Mouse (Mus musculus): Measurements from ENCODE around the gene Set. TPM values are rescaled to one million over a fixed set of nuclear protein-coding genes. Genes with fewer than 3 reads are reported as not detected.

Set gene
- polyA plus RNA-seq, 1 experiment from 2014 or later = 776 TPM

DNA sequence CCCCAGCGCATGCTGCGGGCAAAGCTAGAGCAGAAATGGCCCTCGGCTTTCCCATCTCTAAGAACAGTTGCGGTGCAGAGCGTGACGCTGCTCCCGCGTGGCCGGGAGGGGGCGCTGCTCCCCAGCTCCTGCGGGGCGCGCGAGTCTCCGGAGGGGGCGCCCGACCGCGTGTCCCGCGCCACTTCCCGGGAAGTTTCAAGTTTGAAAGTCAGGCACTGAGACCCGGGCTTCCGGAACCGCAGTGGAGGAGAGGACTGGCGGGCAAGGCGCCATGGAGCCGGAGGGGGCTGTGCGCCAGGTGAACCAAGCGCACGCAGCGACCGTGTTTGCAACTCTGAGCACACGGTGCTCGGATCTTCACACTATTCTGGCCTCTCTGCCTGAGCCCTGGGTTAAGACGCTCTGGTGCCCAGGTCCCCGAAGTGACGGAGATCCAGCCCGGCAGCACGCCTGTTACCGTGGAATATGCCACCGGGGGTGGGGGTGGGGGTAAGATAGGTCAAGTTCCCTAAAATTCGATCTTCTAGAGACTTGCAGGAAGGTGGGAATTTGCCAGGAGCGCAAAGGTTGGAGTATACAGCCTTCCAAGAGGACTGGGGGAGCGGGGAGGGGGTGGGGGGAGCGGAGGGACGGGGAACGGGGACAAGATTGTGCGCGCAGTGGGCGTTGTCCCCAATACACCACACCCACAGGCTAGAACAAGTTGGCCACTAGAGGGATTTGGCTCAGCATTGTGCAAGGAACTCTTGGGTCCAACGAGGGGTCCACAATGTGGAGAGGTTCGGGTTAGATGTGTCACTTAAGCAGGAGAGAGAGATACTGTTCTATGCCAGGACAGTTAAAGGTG lies 20.5 kb downstream of the Set start, which contains the start of gene Pkn3:
Gene Pkn3, plus strand, starts transcription at position 183 of the 847 bp plus-strand sequence.
- H3K27me3 ChIP-seq = no peaks in the 10 kb centered on the region
- H3K4me2 ChIP-seq = peak within 1 kb of the TSS; percentile 66
- WGBS = under 1% methylated on average over 53 of the region's 53 CpGs
- peak within 1 kb of the TSS; percentile 42 for H3K27ac ChIP-seq
- ATAC-seq (ENCODE audit: low FRiP score) = peak; percentile 69
- peak within 1 kb of the TSS; percentile 47 for H3K4me3 ChIP-seq (replicated peaks)
- peaks cover 17% of the 10 kb centered on the region for H3K36me3 ChIP-seq (replicated peaks)
- H3K4me1 ChIP-seq = peaks cover 11% of the 10 kb centered on the region
- no peaks in the 10 kb centered on the region for H3K9me3 ChIP-seq
- H3K9ac ChIP-seq = peak within 1 kb of the TSS; percentile 60

DNA sequence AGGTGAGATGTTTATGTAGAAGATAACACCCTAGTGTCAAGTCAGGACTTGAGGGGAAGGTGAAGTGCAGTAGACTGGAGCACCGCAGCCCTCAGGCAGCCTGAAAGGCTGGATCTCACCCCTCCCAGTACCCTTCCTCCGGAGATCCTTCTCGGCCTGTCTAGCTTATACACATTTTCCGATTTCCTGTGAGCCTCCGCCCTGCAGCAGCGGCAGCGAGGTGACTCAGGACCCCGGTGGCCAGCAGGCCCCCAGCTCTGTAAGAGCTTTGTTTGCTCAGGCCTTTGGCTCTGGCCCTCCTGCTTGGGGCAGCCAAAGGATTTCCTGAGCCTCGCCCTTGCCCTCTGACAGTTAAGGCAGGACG lies 21.2 kb downstream of the Set start:
- Histone ChIP-seq H3K4me1 (peaks cover 11% of the 10 kb centered on the region), H3K4me3 (replicated peaks) (peak overlapping the region; percentile 47), H3K27me3 (no peaks in the 10 kb centered on the region), H3K36me3 (replicated peaks) (peaks cover 11% of the 10 kb centered on the region; the same call in 1 of the 2 replicates), H3K9ac (peak overlapping the region; percentile 36), H3K4me2 (peak overlapping the region; percentile 66), H3K27ac (peak overlapping the region; percentile 42), H3K9me3 (no peaks in the 10 kb centered on the region)
- no peak for ATAC-seq (ENCODE audit: low FRiP score)
- WGBS = 24% methylated on average over 10 of the region's 10 CpGs

DNA sequence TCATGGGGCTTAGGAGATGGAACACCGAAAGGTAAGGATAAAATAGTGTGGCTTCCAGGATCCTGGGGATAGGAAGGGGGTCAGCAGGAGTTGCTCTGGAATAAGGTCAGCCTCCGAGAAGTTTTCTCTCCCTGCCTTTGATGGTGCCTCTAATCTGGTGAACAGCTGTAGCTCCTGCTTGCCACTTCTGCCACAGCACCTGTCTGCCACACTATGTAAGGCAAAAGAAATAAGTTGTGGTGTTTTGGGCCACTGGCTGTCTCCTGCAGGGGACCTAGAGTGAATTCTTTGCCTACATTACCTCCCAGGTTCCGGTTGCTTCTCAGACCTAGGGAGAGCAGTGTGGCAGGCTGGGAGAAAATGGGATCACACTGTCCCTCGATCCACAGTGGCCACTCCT lies 21.6 kb downstream of the Set start:
- Histone ChIP-seq H3K9me3 (no peaks in the 10 kb centered on the region), H3K9ac (peak overlapping the region; percentile 36; the same call in 1 of the 2 replicates), H3K27ac (peak overlapping the region; percentile 42; the same call in 1 of the 2 replicates), H3K4me2 (peak overlapping the region; percentile 66; the same call in 1 of the 2 replicates), H3K36me3 (replicated peaks) (0 out of 2 replicates have a peak, but pooled peaks cover 7% of the 10 kb centered on the region), H3K4me3 (replicated peaks) (no peak overlapping the region), H3K27me3 (no peaks in the 10 kb centered on the region), H3K4me1 (peaks cover 11% of the 10 kb centered on the region)
- ATAC-seq (ENCODE audit: low FRiP score) = no peak
- 81% methylated on average over 4 of the region's 4 CpGs for WGBS

DNA sequence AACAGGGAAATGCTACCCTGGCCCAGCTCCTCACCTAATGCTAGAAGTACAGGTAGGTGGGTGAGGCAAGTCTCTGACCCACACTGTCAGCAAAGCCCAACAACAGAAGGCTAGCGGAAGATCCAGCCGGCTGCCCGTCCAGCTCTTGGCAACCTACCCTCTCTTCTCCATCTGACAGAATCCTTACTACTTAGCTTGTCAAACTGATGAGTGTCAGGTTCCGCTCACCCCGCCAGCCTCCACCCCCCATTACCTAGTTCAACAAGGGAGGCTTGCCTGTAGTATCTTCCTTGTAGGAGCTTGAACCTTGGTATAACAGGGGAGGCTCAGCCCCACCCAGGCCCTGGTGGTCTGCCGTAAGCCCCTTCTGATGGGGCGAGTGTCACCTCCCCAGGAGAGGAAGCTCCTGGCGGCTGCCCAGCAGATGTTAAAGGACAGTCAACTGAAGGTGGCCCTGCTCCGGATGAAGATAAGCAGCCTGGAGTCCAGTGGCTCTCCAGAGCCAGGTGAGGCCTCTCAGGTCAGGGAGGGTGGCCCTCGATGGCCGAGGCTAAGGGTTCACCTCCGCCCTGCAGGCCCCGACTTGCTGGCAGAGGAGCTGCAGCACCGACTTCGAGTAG lies 23.1 kb downstream of the Set start:
- no peak overlapping the region for H3K4me2 ChIP-seq
- H3K27ac ChIP-seq = no peak overlapping the region
- H3K4me1 ChIP-seq = peaks cover 21% of the 10 kb centered on the region
- H3K9me3 ChIP-seq = no peaks in the 10 kb centered on the region
- 0 out of 2 replicates have a peak, but pooled peaks cover 3% of the 10 kb centered on the region for H3K36me3 ChIP-seq (replicated peaks)
- WGBS = 86% methylated on average over 15 of the region's 15 CpGs
- no peak for ATAC-seq (ENCODE audit: low FRiP score)
- H3K9ac ChIP-seq = no peak overlapping the region
- no peaks in the 10 kb centered on the region for H3K27me3 ChIP-seq
- no peak overlapping the region for H3K4me3 ChIP-seq (replicated peaks)

DNA sequence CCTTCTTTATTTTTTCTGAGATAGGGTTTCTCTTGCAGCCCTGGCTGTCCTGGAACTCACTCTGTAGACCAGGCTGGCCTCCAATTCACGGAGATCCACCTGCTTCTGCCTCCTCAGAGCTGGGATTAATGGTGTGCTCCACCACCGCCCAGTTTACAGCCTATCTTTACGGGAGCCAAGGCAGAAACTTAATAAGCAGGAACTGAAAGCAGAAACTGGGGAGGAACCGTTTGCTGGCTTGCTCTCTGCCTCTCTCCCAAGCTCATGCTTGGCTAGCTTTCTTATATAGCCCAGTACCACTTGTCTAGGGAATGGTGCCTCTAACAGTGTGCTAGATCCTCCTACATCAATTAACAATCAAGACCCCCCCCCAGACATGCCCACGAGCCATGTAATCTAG lies 26.9 kb downstream of the Set start:
- Histone ChIP-seq H3K27me3 (no peaks in the 10 kb centered on the region), H3K27ac (no peak overlapping the region), H3K4me1 (peaks cover 10% of the 10 kb centered on the region), H3K4me2 (peak overlapping the region; percentile 35), H3K36me3 (replicated peaks) (0 out of 2 replicates have a peak, but pooled peaks cover 3% of the 10 kb centered on the region), H3K9ac (no peak overlapping the region), H3K9me3 (no peaks in the 10 kb centered on the region), H3K4me3 (replicated peaks) (no peak overlapping the region)
- ATAC-seq (ENCODE audit: low FRiP score) = no peak
- 59% methylated on average over 5 of the region's 5 CpGs for WGBS

DNA sequence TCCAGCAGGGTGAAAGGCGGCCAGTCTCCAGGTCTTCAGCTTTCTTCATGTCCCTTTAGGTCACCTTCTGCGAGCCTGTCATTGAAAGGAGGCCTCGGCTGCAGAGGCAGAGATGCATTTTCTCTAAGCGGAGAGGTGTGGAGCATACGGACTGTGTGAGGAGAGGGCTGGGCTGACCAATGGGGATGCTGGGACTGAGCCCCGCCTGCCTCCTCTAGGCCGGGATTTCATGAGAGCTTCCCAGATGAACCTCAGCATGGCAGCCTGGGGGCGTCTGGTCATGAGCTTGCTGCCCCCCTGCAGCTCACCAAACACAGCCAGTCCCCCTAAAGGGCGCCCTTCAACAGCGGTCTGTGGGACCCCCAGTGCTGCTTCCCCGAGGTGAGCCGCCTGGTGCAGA lies 27.5 kb downstream of the Set start:
- WGBS = 12% methylated on average over 12 of the region's 12 CpGs
- Histone ChIP-seq H3K9me3 (no peaks in the 10 kb centered on the region), H3K4me1 (peaks cover 10% of the 10 kb centered on the region), H3K27ac (no peak overlapping the region), H3K9ac (peak overlapping the region; percentile 5; the same call in 1 of the 2 replicates), H3K4me3 (replicated peaks) (peak overlapping the region; percentile 4; the same call in 1 of the 2 replicates), H3K4me2 (peak overlapping the region; percentile 35), H3K36me3 (replicated peaks) (0 out of 2 replicates have a peak, but pooled peaks cover 3% of the 10 kb centered on the region), H3K27me3 (no peaks in the 10 kb centered on the region)
- peak; percentile 49; the same call in 1 of the 2 replicates for ATAC-seq (ENCODE audit: low FRiP score)

DNA sequence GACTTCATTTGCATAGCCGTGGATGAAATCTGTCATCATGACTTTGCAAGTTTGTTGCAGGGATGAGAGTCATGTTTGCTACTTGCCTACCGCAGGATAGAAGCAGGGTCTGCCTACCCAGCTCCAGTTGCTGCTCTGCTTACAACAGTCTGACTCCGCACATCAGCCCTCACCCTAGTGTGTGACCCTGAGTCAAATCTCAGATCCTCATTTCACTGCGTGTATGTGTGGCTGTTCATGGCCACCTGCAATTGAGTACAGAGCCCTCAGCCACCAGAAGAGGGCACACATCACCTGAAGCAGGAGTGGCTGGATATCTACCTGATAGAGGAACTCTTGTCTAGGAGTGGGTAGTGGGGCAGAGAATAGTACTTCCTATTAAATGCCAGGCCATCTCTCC lies 30.1 kb downstream of the Set start:
- Histone ChIP-seq H3K27ac (no peak overlapping the region), H3K4me3 (replicated peaks) (no peak overlapping the region), H3K36me3 (replicated peaks) (peaks cover 14% of the 10 kb centered on the region), H3K9me3 (no peaks in the 10 kb centered on the region), H3K27me3 (no peaks in the 10 kb centered on the region), H3K4me1 (peaks cover 10% of the 10 kb centered on the region), H3K4me2 (no peak overlapping the region), H3K9ac (no peak overlapping the region)
- WGBS = 95% methylated on average over 4 of the region's 4 CpGs
- no peak for ATAC-seq (ENCODE audit: low FRiP score)

DNA sequence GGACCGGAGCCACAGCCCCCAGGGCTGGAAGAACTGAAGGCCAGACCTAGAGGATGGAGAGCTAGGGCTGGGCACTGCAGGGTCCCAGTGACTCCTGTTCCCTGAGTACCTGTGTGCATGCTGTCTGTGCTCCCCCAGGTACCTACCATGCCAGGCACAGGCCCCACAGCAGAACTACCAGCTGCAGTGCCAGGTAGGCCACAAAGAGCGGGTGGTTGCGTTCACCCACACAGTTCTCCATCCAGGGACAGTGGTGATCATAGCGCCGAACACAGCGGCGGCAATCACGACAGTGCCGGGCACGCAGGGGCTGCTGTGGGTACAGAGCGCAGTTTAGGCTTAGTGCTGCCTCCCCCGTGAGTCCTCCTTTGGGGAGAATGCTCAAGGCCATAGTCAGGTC lies 34.3 kb downstream of the Set start:
- Histone ChIP-seq H3K36me3 (replicated peaks) (peaks cover 14% of the 10 kb centered on the region), H3K4me1 (peaks cover 17% of the 10 kb centered on the region), H3K4me3 (replicated peaks) (no peak overlapping the region), H3K27me3 (no peaks in the 10 kb centered on the region), H3K9ac (no peak overlapping the region), H3K27ac (no peak overlapping the region), H3K4me2 (no peak overlapping the region), H3K9me3 (no peaks in the 10 kb centered on the region)
- WGBS = 91% methylated on average over 12 of the region's 12 CpGs
- no peak for ATAC-seq (ENCODE audit: low FRiP score)

DNA sequence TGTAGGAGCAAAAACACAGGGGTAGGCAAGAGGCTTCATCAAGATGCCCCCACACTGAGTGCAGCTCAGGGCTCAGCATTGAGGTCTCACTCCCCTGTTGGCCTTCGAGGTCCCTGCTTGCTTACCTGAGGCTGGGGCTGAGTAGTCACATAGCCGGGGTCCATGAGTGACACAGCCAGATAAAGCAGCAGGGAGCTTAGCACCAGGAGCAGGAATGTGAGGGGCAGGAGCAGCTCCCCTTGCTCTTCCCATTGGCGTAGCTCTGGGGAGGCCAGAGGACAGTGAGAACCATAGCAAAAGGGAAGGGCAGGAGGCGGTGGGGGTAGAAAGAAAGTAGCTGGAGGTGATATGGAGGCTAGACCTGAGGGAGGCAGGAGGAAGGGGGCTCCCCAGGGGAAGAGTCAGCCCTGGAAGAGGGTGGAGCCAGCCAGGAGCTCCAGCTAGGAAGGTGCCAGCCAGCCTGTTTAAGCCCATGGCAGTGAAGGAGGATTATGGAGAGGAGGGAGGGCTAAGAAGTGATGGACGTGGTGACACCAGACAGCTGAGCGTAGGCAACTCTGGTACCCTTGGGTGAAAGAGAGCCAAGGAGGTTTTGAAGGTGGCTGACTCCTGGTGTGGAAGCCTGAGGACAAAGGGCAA lies 35.2 kb downstream of the Set start:
- Histone ChIP-seq H3K9me3 (no peaks in the 10 kb centered on the region), H3K4me3 (replicated peaks) (peak overlapping the region; percentile 63; the same call in 1 of the 2 replicates), H3K4me1 (peaks cover 17% of the 10 kb centered on the region), H3K9ac (peak overlapping the region; percentile 63; the same call in 1 of the 2 replicates), H3K36me3 (replicated peaks) (peaks cover 14% of the 10 kb centered on the region), H3K4me2 (peak overlapping the region; percentile 68), H3K27me3 (no peaks in the 10 kb centered on the region), H3K27ac (no peak overlapping the region)
- WGBS = 57% methylated on average over 6 of the region's 6 CpGs
- no peak for ATAC-seq (ENCODE audit: low FRiP score)

DNA sequence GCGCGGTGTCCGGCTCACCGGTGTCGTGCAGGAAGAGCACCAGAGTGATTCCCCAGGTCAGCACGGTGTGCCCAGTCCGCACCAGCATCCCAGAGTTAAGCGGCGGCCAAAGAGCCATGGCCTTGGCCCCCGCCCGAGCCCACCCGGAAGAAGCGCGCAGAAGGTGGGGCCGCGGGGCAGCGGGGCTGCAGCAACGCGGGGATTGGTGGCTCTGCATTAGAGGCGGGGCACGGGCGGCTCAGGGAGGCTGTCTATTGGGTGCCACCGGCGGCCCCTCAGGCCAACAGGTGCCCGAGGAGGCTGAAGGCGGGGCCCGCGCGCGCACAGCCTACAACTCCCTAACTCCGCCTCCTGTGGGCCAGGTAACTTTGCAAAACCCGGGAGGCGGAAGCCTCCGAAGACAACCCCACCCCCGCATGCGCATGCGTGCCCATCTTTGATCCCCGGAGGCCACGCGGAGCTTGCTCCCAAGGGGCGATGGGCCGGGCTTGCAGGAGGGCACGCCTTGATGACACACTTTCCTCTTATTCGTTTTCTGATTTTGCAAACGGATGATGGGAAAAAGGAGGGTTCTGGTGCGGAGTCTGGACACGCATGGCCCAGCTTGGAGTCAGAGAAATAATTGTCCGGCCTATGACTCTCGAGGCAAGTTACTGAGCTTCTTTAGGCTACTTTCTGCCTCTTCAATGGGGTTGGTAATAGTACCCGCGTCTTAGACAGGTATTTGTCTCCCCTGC lies 36.5 kb downstream of the Set start, which contains the start of gene Zdhhc12:
Gene Zdhhc12, minus strand, starts transcription at position 178 of the 737 bp plus-strand sequence.
- Histone ChIP-seq H3K9me3 (no peaks in the 10 kb centered on the region), H3K4me2 (peak within 1 kb of the TSS; percentile 68), H3K9ac (peak within 1 kb of the TSS; percentile 63), H3K27me3 (no peaks in the 10 kb centered on the region), H3K36me3 (replicated peaks) (peaks cover 23% of the 10 kb centered on the region), H3K4me3 (replicated peaks) (peak within 1 kb of the TSS; percentile 63), H3K4me1 (peaks cover 17% of the 10 kb centered on the region), H3K27ac (peak within 1 kb of the TSS; percentile 38; the same call in 1 of the 2 replicates)
- WGBS = under 1% methylated on average over 43 of the region's 51 CpGs
- peak; percentile 97 for ATAC-seq (ENCODE audit: low FRiP score)

DNA sequence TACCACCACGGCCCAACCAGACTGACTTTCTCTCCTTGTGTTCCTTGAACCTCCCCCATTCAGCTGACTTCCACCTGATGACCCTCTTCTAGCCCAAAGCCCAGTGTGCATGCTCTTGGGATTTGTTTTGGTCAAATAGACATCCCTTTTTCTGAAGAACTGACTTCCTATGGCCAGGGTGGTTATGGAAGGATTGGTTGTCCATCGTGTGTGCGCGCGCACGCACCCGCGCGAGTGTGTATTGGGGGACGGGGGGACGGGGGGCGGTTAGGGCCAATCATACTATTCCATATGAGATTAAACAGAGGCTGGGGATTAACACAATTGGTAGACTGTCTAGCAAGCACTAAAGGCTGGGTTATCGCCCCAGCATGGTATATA lies 37.0 kb downstream of the Set start:
- Histone ChIP-seq H3K36me3 (replicated peaks) (peaks cover 29% of the 10 kb centered on the region), H3K4me2 (peak overlapping the region; percentile 68), H3K9me3 (no peaks in the 10 kb centered on the region), H3K9ac (peak overlapping the region; percentile 42), H3K4me1 (peaks cover 17% of the 10 kb centered on the region), H3K4me3 (replicated peaks) (peak overlapping the region; percentile 63), H3K27me3 (no peaks in the 10 kb centered on the region), H3K27ac (0 out of 2 replicates have a peak overlapping the region, but pooled peaks have one; percentile 27)
- no peak for ATAC-seq (ENCODE audit: low FRiP score)
- 1% methylated on average over 13 of the region's 13 CpGs for WGBS

Data from forebrain, embryonic 12.5 days (tissue).